Mouse (Mus musculus) erythroblast, adult 5-6 weeks (primary cell): ENCODE data around the gene Adamts4. TPM values are rescaled to one million over a fixed set of nuclear protein-coding genes. Genes with fewer than 3 reads are reported as not detected.
A peak's percentile ranks its signal among the peaks of the same experiment; 100 is the strongest.
"Not testable (repeated sequence)": the region's sequence is repeated elsewhere in the genome, so short reads cannot be mapped to it uniquely, and the experiment has no call there.

Source experiments
- ATAC-seq: replicated peaks from 2 replicates; pipeline ENCODE4 v1.8.0; 2016; ENCODE audit warnings: moderate number of reproducible peaks, mild to moderate bottlenecking, moderate TSS enrichment, inconsistent platforms; ENCODE audit not compliant: poor library complexity, low FRiP score, severe bottlenecking
- total RNA-seq, 2 experiments: library from RNA; stranded (forward) in 1 of 2; stranded (reverse) in 1 of 2; fragments of 150-400 nt in 1 of 2; fragments of 200-764, 138-1000 nt in 1 of 2; gene quantifications; 2 replicates each; pipeline versions ENCODE4 v1.2.3 to v1.2.4; 2015 to 2017; ENCODE audit warnings: low replicate concordance in 2 of 2

Adamts4 gene
- total RNA-seq, 2 experiments from 2014 or later = 0.19 TPM; not detected in 1

DNA sequence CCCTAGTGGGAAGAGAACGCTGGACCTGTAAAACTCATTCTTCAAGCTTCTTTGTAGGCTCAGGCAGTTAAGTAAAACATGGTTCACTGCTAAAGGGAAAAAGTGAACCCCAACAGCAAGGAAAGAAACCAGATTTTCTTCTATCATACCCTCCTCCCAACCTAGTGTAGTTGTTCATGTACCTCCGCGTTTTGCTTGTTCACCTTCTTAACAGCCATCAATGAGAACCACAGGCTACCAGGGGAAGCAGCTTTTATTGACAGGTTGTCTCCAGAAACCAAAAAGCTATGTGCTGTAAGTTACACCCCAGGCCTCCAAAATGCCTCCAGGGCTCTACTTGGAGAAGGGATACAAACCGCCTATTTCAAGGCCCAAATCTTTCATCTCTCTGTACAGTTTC lies 38.1 kb downstream of the Adamts4 start:
- ATAC-seq = no peak

DNA sequence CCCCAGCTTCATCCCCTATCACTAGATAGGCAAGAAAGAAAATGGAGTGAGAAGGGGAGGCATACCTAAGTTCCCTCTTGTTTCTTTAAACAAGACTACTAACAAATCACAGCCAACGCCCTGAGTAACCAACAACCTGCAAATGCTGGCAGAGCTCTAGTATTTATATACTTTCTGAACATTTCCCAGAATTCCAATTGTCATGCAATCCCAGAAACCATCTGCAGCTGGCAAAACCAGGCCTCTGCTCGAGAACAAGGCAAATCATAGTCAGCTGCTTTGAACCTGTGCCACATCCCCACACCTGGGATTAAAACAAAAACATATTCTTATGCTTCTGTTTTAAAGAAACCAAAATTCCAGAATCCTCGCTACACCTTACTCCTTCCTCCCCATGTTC lies 43.1 kb downstream of the Adamts4 start:
- ATAC-seq = no peak

DNA sequence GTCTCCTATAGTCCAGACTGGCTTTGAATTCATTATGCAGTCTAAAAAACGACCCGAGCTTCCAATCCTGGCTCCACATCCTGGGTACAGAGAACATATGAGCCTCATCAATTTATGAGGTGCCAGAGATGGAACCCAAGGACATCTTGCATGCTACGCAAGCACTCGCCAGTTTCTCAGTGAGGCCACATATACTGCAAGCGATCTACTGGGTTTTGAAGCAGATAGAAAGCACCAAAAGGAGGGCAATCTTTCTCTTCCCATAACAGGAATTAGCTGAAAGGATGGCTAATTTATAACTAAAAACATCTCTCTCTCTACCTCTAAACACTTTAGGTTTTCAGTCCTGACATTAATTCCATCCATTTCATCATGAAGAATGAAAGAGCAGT lies 43.7 kb downstream of the Adamts4 start:
- 0 out of 2 replicates have a peak, but pooled peaks have one; percentile 24 for ATAC-seq

DNA sequence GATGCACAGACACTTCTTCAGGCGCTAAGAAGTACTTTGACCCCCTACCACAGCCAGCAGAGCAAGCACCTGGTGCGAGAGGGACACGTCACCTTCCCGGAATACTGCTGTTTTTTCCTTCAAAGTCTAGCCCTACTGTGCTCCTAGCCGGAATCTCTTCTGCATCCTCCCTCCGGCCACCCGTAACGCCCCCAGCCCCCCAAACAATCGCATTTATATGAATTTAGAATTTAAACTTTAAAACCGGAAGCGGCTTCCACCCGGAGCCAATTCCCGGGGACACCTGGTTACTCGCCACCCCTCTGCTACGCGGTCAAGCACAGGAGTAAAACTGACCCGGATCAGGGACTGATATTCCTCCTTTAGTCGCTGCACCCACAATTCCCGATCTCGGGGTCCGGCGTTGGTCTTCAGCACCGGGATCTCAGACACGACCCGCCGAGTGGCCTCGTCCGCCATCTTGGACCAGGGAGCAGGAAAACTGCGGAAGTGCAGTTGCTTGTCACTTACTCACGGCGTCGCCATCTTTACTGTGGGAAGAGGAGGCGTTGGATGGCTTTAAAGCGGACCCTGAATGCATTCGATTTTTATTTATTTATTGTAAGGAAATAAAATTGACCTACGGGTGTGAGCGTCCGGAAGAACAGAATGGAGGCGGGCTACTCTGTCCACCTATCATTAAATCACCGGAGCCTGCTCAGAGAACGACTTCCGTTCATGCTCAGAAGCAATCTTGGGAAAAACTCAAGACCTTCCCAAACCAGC lies 44.3 kb downstream of the Adamts4 start, which contains the start of gene Ufc1:
Ufc1 (minus strand) TSS at position 727 of the 765 bp plus-strand sequence.
- ATAC-seq = peak; percentile 96

DNA sequence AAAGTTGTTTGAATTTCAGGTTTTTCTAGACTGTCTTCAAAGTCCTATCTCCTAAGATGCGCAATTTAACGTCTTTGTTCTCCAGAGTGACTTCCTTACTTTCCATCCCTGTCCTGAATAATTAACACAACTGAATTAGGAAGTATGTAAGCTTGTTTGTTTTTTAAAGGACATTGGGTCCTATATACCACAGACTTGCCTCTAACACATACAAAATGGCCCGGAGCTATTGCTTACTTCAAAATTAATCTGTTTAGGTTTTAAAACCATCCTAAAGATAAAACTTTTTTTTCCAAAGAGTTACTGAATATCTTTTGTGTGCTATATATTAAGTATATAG lies 44.8 kb downstream of the Adamts4 start:
- 0 out of 2 replicates have a peak, but pooled peaks have one; percentile 3 for ATAC-seq

DNA sequence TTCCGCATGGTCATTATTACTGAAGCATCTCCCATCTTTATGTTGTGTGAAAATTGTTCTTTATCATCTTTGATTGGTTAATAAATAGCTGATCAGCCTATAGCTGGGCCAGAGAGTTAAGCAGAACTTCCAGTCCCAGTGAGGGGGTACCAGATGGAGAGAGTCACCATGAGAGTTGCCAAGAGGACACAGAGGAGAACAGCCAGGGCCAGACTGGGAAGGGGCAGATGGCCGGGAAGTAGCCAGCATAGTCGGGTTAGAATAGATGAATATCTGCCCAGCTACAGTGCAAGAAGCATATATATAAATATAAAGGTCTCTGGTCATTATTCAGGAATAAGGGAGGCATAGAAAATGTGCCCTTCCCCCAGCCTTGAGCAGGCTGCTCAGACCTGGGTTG lies 48.0 kb downstream of the Adamts4 start:
- no peak for ATAC-seq

DNA sequence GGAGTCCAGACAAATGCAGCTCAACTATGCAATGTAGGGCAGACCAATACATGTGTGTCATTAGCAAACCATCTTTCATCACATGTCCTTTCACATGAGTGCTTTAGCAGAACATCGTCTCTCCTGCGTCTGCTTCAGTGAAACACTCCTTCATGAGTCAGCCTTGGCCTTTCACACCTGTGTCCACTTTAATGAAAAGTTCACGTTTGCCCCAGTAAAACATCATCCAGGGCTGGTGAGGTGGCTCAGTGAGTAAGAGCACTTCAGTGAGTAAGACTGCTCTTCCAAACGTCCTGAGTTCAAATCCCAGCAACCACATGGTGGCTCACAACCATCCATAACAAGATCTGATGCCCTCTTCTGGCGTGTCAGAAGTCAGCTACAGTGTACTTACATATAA lies 55.9 kb downstream of the Adamts4 start:
- not testable (repeated sequence) for ATAC-seq

DNA sequence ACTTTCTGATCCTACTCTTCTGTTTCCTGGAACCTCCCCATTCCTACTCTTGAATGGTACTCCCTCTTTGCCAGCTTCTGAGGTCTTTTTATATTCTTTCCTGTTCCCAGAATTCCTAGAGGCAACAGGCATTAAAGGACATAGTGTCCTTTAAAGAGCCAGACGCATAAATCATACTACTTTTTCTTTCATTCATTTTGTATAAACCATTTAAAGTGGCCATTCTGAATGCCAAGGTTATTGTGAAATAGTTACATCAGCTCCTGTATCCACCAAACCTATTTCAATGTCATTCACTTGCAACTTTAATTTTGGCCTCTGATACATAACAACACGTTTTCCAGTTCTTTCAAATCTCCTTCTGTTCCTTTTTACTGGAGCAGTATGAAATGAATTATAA lies 59.1 kb downstream of the Adamts4 start:
- ATAC-seq = no peak

Other genes with a start within 250 kb of the Adamts4 start
- 15.3 and 27.5 TPM in 2 replicates for gene Fcgr4, start 231.5 kb upstream of the Adamts4 start, total RNA-seq (2015; ENCODE audit: low replicate concordance)
- gene Fcgr4, start 231.5 kb upstream of the Adamts4 start, total RNA-seq (2017; ENCODE audit: low replicate concordance) = 9.3 and 10.6 TPM in 2 replicates
- gene Fcgr3, start 185.5 kb upstream of the Adamts4 start, total RNA-seq (2015; ENCODE audit: low replicate concordance) = 100 and 146 TPM in 2 replicates
- gene Fcgr3, start 185.5 kb upstream of the Adamts4 start, total RNA-seq (2017; ENCODE audit: low replicate concordance) = 78.3 and 110 TPM in 2 replicates
- gene Cfap126, start 136.5 kb upstream of the Adamts4 start, total RNA-seq (2015; ENCODE audit: low replicate concordance) = not detected in 2 replicates
- gene Cfap126, start 136.5 kb upstream of the Adamts4 start, total RNA-seq (2017; ENCODE audit: low replicate concordance) = not detected in 2 replicates
- 15.6 and 40.3 TPM in 2 replicates for gene Sdhc, start 99.8 kb upstream of the Adamts4 start, total RNA-seq (2015; ENCODE audit: low replicate concordance)
- 9.2 and 20.0 TPM in 2 replicates for gene Sdhc, start 99.8 kb upstream of the Adamts4 start, total RNA-seq (2017; ENCODE audit: low replicate concordance)
- not detected in 2 replicates for gene Mpz, start 99.7 kb upstream of the Adamts4 start, total RNA-seq (2015; ENCODE audit: low replicate concordance)
- gene Mpz, start 99.7 kb upstream of the Adamts4 start, total RNA-seq (2017; ENCODE audit: low replicate concordance) = not detected in 2 replicates
- gene Pcp4l1, start 54.2 kb upstream of the Adamts4 start, total RNA-seq (2015; ENCODE audit: low replicate concordance) = not detected in 2 replicates
- gene Pcp4l1, start 54.2 kb upstream of the Adamts4 start, total RNA-seq (2017; ENCODE audit: low replicate concordance) = 0.84 and 3.2 TPM in 2 replicates
- gene Nr1i3, start 36.5 kb upstream of the Adamts4 start, total RNA-seq (2015; ENCODE audit: low replicate concordance) = not detected in 2 replicates
- gene Nr1i3, start 36.5 kb upstream of the Adamts4 start, total RNA-seq (2017; ENCODE audit: low replicate concordance) = not detected in 2 replicates
- gene Tomm40l, start 27.9 kb upstream of the Adamts4 start, total RNA-seq (2015; ENCODE audit: low replicate concordance) = 4.0 and 4.2 TPM in 2 replicates
- gene Tomm40l, start 27.9 kb upstream of the Adamts4 start, total RNA-seq (2017; ENCODE audit: low replicate concordance) = 2.2 and 2.6 TPM in 2 replicates
- gene Apoa2, start 25.4 kb upstream of the Adamts4 start, total RNA-seq (2015; ENCODE audit: low replicate concordance) = not detected in 2 replicates
- not detected in 2 replicates for gene Apoa2, start 25.4 kb upstream of the Adamts4 start, total RNA-seq (2017; ENCODE audit: low replicate concordance)
- gene Fcer1g, start 16.1 kb upstream of the Adamts4 start, total RNA-seq (2015; ENCODE audit: low replicate concordance) = 269 and 282 TPM in 2 replicates
- 89.5 and 162 TPM in 2 replicates for gene Fcer1g, start 16.1 kb upstream of the Adamts4 start, total RNA-seq (2017; ENCODE audit: low replicate concordance)
- 62.9 and 78.4 TPM in 2 replicates for gene Ndufs2, start 967 bp downstream of the Adamts4 start, total RNA-seq (2015; ENCODE audit: low replicate concordance)
- 48.0 and 62.1 TPM in 2 replicates for gene Ndufs2, start 967 bp downstream of the Adamts4 start, total RNA-seq (2017; ENCODE audit: low replicate concordance)
- gene B4galt3, start 19.9 kb downstream of the Adamts4 start, total RNA-seq (2015; ENCODE audit: low replicate concordance) = 8.1 and 11.3 TPM in 2 replicates
- 7.7 and 29.1 TPM in 2 replicates for gene B4galt3, start 19.9 kb downstream of the Adamts4 start, total RNA-seq (2017; ENCODE audit: low replicate concordance)
- gene Ppox, start 30.8 kb downstream of the Adamts4 start, total RNA-seq (2015; ENCODE audit: low replicate concordance) = 416 and 462 TPM in 2 replicates
- gene Ppox, start 30.8 kb downstream of the Adamts4 start, total RNA-seq (2017; ENCODE audit: low replicate concordance) = 506 and 765 TPM in 2 replicates
- 9.6 and 12.1 TPM in 2 replicates for gene Usp21, start 37.6 kb downstream of the Adamts4 start, total RNA-seq (2015; ENCODE audit: low replicate concordance)
- 9.4 and 13.9 TPM in 2 replicates for gene Usp21, start 37.6 kb downstream of the Adamts4 start, total RNA-seq (2017; ENCODE audit: low replicate concordance)
- 23.4 and 28.6 TPM in 2 replicates for gene Ufc1, start 44.6 kb downstream of the Adamts4 start, total RNA-seq (2015; ENCODE audit: low replicate concordance)
- gene Ufc1, start 44.6 kb downstream of the Adamts4 start, total RNA-seq (2017; ENCODE audit: low replicate concordance) = 13.9 and 19.3 TPM in 2 replicates
- 3.8 and 4.8 TPM in 2 replicates for gene Dedd, start 78.7 kb downstream of the Adamts4 start, total RNA-seq (2015; ENCODE audit: low replicate concordance)
- gene Dedd, start 78.7 kb downstream of the Adamts4 start, total RNA-seq (2017; ENCODE audit: low replicate concordance) = 4.3 and 6.7 TPM in 2 replicates
- 6.7 and 7.3 TPM in 2 replicates for gene Nit1, start 95.2 kb downstream of the Adamts4 start, total RNA-seq (2015; ENCODE audit: low replicate concordance)
- 11.0 and 13.8 TPM in 2 replicates for gene Nit1, start 95.2 kb downstream of the Adamts4 start, total RNA-seq (2017; ENCODE audit: low replicate concordance)
- 5.4 and 7.1 TPM in 2 replicates for gene Pfdn2, start 95.2 kb downstream of the Adamts4 start, total RNA-seq (2015; ENCODE audit: low replicate concordance)
- 1.5 and 15.1 TPM in 2 replicates for gene Pfdn2, start 95.2 kb downstream of the Adamts4 start, total RNA-seq (2017; ENCODE audit: low replicate concordance)
- not detected in 2 replicates for gene Klhdc9, start 110.4 kb downstream of the Adamts4 start, total RNA-seq (2015; ENCODE audit: low replicate concordance)
- gene Klhdc9, start 110.4 kb downstream of the Adamts4 start, total RNA-seq (2017; ENCODE audit: low replicate concordance) = not detected in 2 replicates
- not detected in 2 replicates for gene Nectin4, start 119.7 kb downstream of the Adamts4 start, total RNA-seq (2015; ENCODE audit: low replicate concordance)
- 0.68 TPM in 1 of 2 replicates, not detected in the other for gene Nectin4, start 119.7 kb downstream of the Adamts4 start, total RNA-seq (2017; ENCODE audit: low replicate concordance)
- 20.1 and 21.1 TPM in 2 replicates for gene Arhgap30, start 138.5 kb downstream of the Adamts4 start, total RNA-seq (2015; ENCODE audit: low replicate concordance)
- gene Arhgap30, start 138.5 kb downstream of the Adamts4 start, total RNA-seq (2017; ENCODE audit: low replicate concordance) = 25.9 and 26.9 TPM in 2 replicates
- gene Usf1, start 160.9 kb downstream of the Adamts4 start, total RNA-seq (2015; ENCODE audit: low replicate concordance) = 2.7 and 12.7 TPM in 2 replicates
- gene Usf1, start 160.9 kb downstream of the Adamts4 start, total RNA-seq (2017; ENCODE audit: low replicate concordance) = 9.1 and 23.1 TPM in 2 replicates
- gene Tstd1, start 168.5 kb downstream of the Adamts4 start, total RNA-seq (2015; ENCODE audit: low replicate concordance) = not detected in 2 replicates
- gene Tstd1, start 168.5 kb downstream of the Adamts4 start, total RNA-seq (2017; ENCODE audit: low replicate concordance) = not detected in 2 replicates
- not detected in 2 replicates for gene F11r, start 187.1 kb downstream of the Adamts4 start, total RNA-seq (2015; ENCODE audit: low replicate concordance)
- gene F11r, start 187.1 kb downstream of the Adamts4 start, total RNA-seq (2017; ENCODE audit: low replicate concordance) = 0.42 TPM in 1 of 2 replicates, not detected in the other